Mouse (Mus musculus) c-Kit-negative CD71-positive TER-119-positive erythroid progenitor cells, embryonic 14.5 days (primary cell): ENCODE measurements at regions not wholly inside any gene's neighbourhood (a gene's known extent, or its start where the extent isn't known, plus 50 kb on each side); places are given as distances from the start of the nearest gene placed in this dataset.

Source experiments
- DNase-seq: peaks from one replicate; pipeline ENCODE4 v3.0.0-alpha.2; 2013; ENCODE audit warnings: low read depth, low spot score

DNA sequence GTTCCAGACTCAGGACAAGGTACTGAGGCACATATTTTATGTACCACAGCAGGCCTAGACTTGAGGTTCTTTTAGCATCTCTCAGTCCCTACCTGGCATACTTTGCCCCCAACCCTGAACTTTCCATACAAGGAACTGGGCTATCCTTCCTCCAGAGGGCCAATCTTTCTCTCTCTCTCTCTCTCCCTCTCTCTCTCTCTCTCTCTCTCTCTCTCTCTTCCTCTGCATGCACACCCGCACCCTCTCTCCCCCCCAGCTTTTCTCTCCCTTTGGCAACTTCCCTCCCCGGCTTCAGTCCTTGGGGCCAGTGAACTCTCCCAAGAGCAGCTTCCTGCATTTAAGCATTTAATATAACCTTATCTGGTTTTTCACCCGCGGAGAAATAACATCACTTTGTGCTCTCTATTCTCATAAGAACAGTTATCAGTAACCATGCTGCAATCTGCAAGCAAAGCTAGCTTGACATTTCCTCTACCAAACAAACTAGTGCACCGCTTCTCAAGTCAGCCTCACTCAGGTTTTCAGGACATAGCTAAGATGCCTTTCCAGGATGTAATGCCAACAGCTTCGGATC is 53.3 kb upstream of the Eif4g2 start:
- no peak for DNase-seq

GRCm38 (mm10) chr7:111134496-111134895 is 51.7 kb upstream of the Eif4g2 start:
- no peak for DNase-seq
